Mouse (Mus musculus): Measurements from ENCODE around the gene Rab3ip.

Rab3ip gene

GRCm38 (mm10) chr10:116871329-116872015 lies 79.1 kb downstream of the Rab3ip start:
- no peak for DNase-seq (ENCODE audit: low spot score in 2 of 2)

- no peak for DNase-seq (ENCODE audit: low spot score in 2 of 2)
Measured at GRCm38 (mm10) chr10:116870819-116871218, 79.8 kb downstream of the Rab3ip start.

Data from urinary bladder, adult 18-20 months (tissue).